In genomic region chr4:68846976-68847375, GRCm38 (mm10) we compare ENCODE assay signal across 31 mouse cellular contexts.
DNase-seq lines count a peak whose midpoint lies in the region; ATAC-seq lines count a peak whose summit lies in the region.
"Had no signal": no experiment of that assay in that cellular context is flagged by ENCODE, and none has a peak within 500 bp of the region (broad histone marks: within the 10 kb centered on the region; RNA-seq: fewer than 3 reads in every experiment).

No protein-coding gene starts in this region.

- DNase-seq in forebrain, embryonic 14.5 days (ENCODE audit: low spot score), result peak; percentile 5
- peak; percentile 4 for DNase-seq in left cerebral cortex, postnatal 4 days
- no peak for DNase-seq in left cerebral cortex, adult 18-20 months (ENCODE audit: low spot score in 2 of 2)
- DNase-seq in brain, adult 2 months (ENCODE audit: low read depth, low spot score), result peak; percentile 55
- peak; percentile 36 for DNase-seq in cerebellum, adult 9-11 months
- no peak for DNase-seq in adrenal gland, postnatal 25 days
- DNase-seq in lung, postnatal 14 days, result no peak
- DNase-seq: adrenal gland, adult 2 months; B cell, adult 2 months; gastrocnemius, adult 2 months; gastrocnemius, postnatal 36 days; heart, adult 18-20 months; heart, postnatal 36 days; kidney, adult 18-20 months; kidney, postnatal 36 days; liver, postnatal 0 days; lung, postnatal 4 days; right cerebral cortex, postnatal 14 days; thymus, postnatal 14 days had no signal

- H3K4me3 ChIP-seq in forebrain, embryonic 14.5 days (ENCODE audit: low read depth, low read length), result no peak overlapping the region
- no peak overlapping the region for H3K4me3 ChIP-seq in forebrain, embryonic 15.5 days
- H3K4me3 ChIP-seq: embryonic facial prominence, embryonic 10.5 days; embryonic facial prominence, embryonic 15.5 days; forebrain, embryonic 12.5 days; gastrocnemius, adult 2 months; kidney, embryonic 15.5 days; layer of hippocampus, adult 2 months; liver, embryonic 12.5 days; megakaryocyte, embryonic 14.5 days; midbrain, embryonic 12.5 days had no signal

- H3K9me3 ChIP-seq in forebrain, embryonic 14.5 days (replicated peaks; ENCODE audit: control insufficient read depth, low read length), result no peaks in the 10 kb centered on the region
- H3K9me3 ChIP-seq in forebrain, embryonic 15.5 days, result no peaks in the 10 kb centered on the region
- H3K9me3 ChIP-seq: embryonic facial prominence, embryonic 10.5 days; embryonic facial prominence, embryonic 15.5 days; forebrain, embryonic 12.5 days; kidney, embryonic 15.5 days; liver, embryonic 12.5 days; megakaryocyte, embryonic 14.5 days; midbrain, embryonic 12.5 days had no signal

- 24% methylated on average over 1 of the region's 1 CpGs for WGBS in forebrain, embryonic 14.5 days
- 49% methylated on average over 1 of the region's 1 CpGs for WGBS in forebrain, embryonic 15.5 days

- no peak overlapping the region for H3K9ac ChIP-seq in forebrain, embryonic 14.5 days (ENCODE audit: low read length)
- H3K9ac ChIP-seq in forebrain, embryonic 15.5 days (replicated peaks), result no peak overlapping the region
- H3K9ac ChIP-seq: embryonic facial prominence, embryonic 15.5 days; forebrain, embryonic 12.5 days; kidney, embryonic 15.5 days; liver, embryonic 12.5 days; liver, postnatal 0 days; midbrain, embryonic 12.5 days had no signal

- ATAC-seq in forebrain, embryonic 14.5 days, result no peak
- no peak for ATAC-seq in forebrain, embryonic 15.5 days (replicated peaks)
- ATAC-seq: activated CD4-positive, CD25-positive, alpha-beta regulatory T cell, adult 4 months; inflammation-experienced regulatory T-cells, adult 6 months; liver, embryonic 12.5 days; liver, postnatal 0 days had no signal

- no peak overlapping the region for H3K4me2 ChIP-seq in forebrain, embryonic 14.5 days (ENCODE audit: low read length)
- no peak overlapping the region for H3K4me2 ChIP-seq in forebrain, embryonic 15.5 days (replicated peaks)
- H3K4me2 ChIP-seq: embryonic facial prominence, embryonic 15.5 days; forebrain, embryonic 12.5 days; heart, embryonic 11.5 days; kidney, embryonic 15.5 days; liver, embryonic 12.5 days; midbrain, embryonic 12.5 days had no signal

- H3K27me3 ChIP-seq in forebrain, embryonic 14.5 days (replicated peaks; ENCODE audit: control insufficient read depth, insufficient read depth, low read length), result no peaks in the 10 kb centered on the region
- no peaks in the 10 kb centered on the region for H3K27me3 ChIP-seq in forebrain, embryonic 15.5 days
- H3K27me3 ChIP-seq: embryonic facial prominence, embryonic 15.5 days; forebrain, embryonic 12.5 days; kidney, embryonic 15.5 days; liver, embryonic 12.5 days; megakaryocyte, embryonic 14.5 days; midbrain, embryonic 12.5 days had no signal

- no peaks in the 10 kb centered on the region for H3K4me1 ChIP-seq in forebrain, embryonic 14.5 days (ENCODE audit: control insufficient read depth, insufficient read depth, low read length)
- H3K4me1 ChIP-seq in forebrain, embryonic 15.5 days, result peaks cover 3% of the 10 kb centered on the region
- H3K4me1 ChIP-seq: embryonic facial prominence, embryonic 10.5 days; embryonic facial prominence, embryonic 15.5 days; forebrain, embryonic 12.5 days; kidney, embryonic 15.5 days; liver, embryonic 12.5 days; megakaryocyte, embryonic 14.5 days; midbrain, embryonic 12.5 days had no signal

- intact Hi-C loops in left cerebral cortex, postnatal 4 days (cut with DNase I), result loop anchor here (10.0 kb wide), 1 partner anchor 822 kb away; no protein-coding TSS in a partner anchor

- no peak overlapping the region for H3K27ac ChIP-seq in forebrain, embryonic 14.5 days (ENCODE audit: low read depth, low read length)
- no peak overlapping the region for H3K27ac ChIP-seq in forebrain, embryonic 15.5 days (replicated peaks)
- H3K27ac ChIP-seq: embryonic facial prominence, embryonic 10.5 days; embryonic facial prominence, embryonic 15.5 days; forebrain, embryonic 12.5 days; gastrocnemius, adult 2 months; kidney, embryonic 15.5 days; layer of hippocampus, adult 2 months; liver, embryonic 12.5 days; midbrain, embryonic 12.5 days had no signal

- no peaks in the 10 kb centered on the region for H3K36me3 ChIP-seq in forebrain, embryonic 14.5 days (ENCODE audit: control insufficient read depth, insufficient read depth, low read length)
- no peaks in the 10 kb centered on the region for H3K36me3 ChIP-seq in forebrain, embryonic 15.5 days
- H3K36me3 ChIP-seq: embryonic facial prominence, embryonic 10.5 days; embryonic facial prominence, embryonic 15.5 days; forebrain, embryonic 12.5 days; kidney, embryonic 15.5 days; liver, embryonic 12.5 days; midbrain, embryonic 12.5 days had no signal

Comparison
In these comparisons a context has a peak if more than half of its experiments do, and no peak if none do; other contexts are left out.
1. DNase-seq: peak in forebrain, embryonic 14.5 days (single experiment), left cerebral cortex, postnatal 4 days (single experiment), brain, adult 2 months (single experiment) and cerebellum, adult 9-11 months (single experiment); none in left cerebral cortex, adult 18-20 months (0 of 2), adrenal gland, postnatal 25 days (single experiment) and lung, postnatal 14 days (single experiment).